Mouse (Mus musculus) left cerebral cortex, adult 18-20 months (tissue): ENCODE measurements at regions not wholly inside any gene's neighbourhood (a gene's known extent, or its start where the extent isn't known, plus 50 kb on each side); places are given as distances from the start of the nearest gene placed in this dataset.
"Not testable (repeated sequence)": the region's sequence is repeated elsewhere in the genome, so short reads cannot be mapped to it uniquely, and the experiment has no call there.

Experiments used
- DNase-seq, 2 experiments: peaks; one replicate each; pipeline ENCODE4 v3.0.0; 2021 to 2022; ENCODE audit warnings: low spot score in 2 of 2, mixed read lengths in 1 of 2

DNA sequence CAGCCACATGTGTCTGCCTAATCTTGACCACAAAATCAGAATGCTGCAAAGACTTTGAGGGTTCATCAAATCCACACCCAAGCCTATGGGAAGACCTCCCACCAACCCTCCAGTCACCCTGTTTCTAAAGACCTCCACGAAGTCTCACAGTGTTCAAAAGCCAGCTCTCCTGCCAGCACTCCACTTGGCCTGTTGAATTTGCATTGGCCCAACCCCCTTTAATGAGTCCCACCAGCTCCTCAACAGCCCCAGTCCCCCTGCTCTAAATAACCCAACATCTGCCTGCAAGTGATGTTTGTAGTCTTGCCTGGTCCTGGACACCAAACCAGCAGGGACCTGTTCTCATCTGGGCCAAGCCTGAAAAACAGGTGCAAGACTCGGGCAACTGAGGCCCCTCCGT is 106.6 kb upstream of the Nt5e start:
- DNase-seq = no peak

- DNase-seq = no peak
Measured at GRCm38 (mm10) chr9:88221276-88221675, 105.7 kb upstream of the Nt5e start.

GRCm38 (mm10) chr9:88221850-88222353 is 105.1 kb upstream of the Nt5e start:
- peak; percentile 50 to 59 for DNase-seq

- no peak for DNase-seq
Measured at GRCm38 (mm10) chr9:88237126-88237525, 89.9 kb upstream of the Nt5e start.

GRCm38 (mm10) chr9:88238346-88238745 is 88.7 kb upstream of the Nt5e start:
- no peak for DNase-seq

DNA sequence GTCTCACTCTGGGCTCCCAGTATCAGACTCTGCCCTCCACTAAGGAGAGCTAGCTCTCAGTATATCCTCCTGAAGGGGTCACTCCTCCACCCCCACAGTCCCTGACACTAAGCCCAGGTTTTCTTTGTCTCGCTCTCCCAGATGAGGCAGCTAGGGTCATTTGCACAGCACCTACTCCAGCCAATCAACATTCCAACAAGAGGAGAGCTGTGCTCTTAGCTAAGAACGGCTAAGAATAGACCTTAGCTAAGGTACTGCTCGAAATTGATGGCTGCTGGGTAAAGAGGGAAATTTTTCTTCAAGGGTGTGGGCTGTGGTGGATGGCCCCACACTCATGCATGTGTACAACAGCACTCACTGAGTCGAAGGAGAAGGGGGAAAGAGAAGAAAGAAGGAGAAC is 86.3 kb upstream of the Nt5e start:
- DNase-seq = no peak

- DNase-seq = peak; percentile 56 to 57
Measured at GRCm38 (mm10) chr9:88241203-88241995, 85.6 kb upstream of the Nt5e start.

DNA sequence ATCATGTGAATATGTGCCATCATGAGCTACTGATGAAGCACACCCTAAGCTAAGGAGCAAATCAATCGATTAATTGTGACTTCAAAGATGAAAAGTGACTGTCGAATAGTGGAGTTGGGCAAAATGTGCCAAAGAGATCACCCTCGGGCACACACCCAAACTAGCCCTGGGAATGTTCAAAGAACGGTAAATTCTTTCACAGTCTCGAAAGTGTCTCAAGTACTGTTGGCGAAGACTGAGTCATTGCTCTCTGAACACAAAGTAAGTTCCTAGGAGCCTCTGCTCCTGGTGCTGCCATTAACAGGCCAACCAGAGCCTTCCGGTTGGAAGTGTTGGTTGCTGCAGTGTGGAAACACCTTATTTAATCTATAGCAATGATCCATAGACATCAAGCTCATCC is 84.5 kb upstream of the Nt5e start:
- no peak for DNase-seq

- DNase-seq = no peak
Measured at GRCm38 (mm10) chr9:88244492-88244891, 82.5 kb upstream of the Nt5e start.

DNA sequence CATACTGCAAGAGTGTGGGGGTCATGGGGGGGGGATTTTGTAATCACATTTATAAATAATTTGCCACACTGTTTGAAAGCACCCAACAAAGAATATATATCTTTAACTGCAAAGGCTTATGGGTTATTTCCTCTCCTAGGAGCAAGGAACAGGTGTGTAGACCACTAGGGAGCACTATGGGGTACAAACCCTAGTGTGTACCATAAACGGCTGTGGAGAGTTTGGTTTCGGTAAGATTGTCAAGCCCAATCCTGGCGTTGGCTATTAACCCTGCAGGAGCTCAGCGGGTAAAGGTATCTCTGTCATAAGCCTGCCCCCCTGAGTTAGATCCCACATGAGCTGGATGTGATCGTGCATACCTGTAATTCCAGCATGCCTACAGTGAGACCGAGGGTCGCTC is 71.0 kb upstream of the Nt5e start:
- no peak for DNase-seq

DNA sequence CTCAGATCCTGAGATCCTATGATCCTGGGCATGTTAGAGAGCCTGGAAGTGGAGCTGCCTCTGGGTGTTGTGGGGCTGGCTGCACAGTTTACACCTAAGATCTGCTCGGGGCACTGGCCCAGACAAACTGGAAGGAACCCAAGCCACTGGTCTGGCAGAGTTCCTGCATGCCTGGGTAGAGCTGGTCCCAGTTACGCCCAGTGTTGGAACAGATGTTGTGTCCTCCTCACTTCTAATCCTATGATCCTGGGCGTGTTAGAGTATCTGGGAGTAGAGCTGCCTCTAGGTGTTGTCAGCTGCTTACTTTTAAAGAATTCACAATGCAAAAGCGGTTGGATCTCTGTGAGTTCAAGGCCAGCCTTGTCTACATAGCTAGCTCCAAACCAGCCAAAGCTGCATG is 67.4 kb upstream of the Nt5e start:
- DNase-seq = no peak

DNA sequence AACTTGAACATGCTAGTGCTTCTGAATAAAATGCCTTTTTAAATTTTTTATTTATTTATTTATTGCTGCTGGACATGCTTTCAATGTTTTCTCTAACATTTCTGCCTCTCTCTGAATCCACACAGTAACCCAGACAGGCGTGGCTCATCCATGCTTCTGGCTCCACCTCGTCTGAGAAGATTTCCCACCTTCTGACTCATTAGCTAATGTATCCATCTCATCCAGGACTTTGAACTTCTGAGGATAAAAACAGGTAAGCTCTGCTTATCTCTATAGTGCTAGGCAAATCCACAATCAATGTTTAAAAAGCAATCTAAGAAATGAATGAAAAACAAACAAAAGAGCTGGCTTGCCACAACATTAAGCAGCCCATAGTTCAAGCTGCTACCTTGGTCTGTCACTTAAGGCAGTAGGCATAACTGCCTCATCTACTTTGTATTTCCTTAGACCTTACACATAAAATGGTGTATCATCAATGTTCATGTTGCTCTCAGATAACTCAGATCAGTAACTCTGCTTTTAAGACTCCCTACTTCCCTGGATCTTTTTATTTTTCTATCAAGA is 66.8 kb upstream of the Nt5e start:
- DNase-seq = no peak

- DNase-seq = no peak
Measured at GRCm38 (mm10) chr9:88262461-88262860, 64.5 kb upstream of the Nt5e start.

GRCm38 (mm10) chr9:88266346-88266745 is 60.7 kb upstream of the Nt5e start:
- DNase-seq = not testable (repeated sequence)

GRCm38 (mm10) chr9:88268811-88269210 is 58.2 kb upstream of the Nt5e start:
- no peak for DNase-seq

- DNase-seq = no peak
Measured at GRCm38 (mm10) chr9:88269216-88269615, 57.8 kb upstream of the Nt5e start.

DNA sequence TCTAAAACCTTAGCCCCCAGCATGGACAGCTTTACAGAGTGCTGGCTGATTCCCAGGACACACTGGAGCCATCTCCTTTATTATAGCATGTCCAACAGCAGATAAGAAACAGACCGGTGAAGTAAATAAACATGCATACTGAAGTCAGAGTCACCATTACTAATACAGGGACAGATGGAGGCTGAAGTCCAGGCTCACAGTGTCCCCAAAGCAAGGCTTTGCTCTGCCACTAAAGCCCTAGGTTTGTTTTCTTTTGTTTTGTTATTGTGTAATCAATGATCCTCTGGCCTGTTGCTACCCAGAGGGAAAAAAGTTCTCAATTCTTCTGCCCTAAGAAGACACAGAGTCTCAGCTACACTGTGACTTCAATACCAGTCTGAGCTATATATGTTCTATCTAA is 56.2 kb upstream of the Nt5e start:
- DNase-seq = no peak

DNA sequence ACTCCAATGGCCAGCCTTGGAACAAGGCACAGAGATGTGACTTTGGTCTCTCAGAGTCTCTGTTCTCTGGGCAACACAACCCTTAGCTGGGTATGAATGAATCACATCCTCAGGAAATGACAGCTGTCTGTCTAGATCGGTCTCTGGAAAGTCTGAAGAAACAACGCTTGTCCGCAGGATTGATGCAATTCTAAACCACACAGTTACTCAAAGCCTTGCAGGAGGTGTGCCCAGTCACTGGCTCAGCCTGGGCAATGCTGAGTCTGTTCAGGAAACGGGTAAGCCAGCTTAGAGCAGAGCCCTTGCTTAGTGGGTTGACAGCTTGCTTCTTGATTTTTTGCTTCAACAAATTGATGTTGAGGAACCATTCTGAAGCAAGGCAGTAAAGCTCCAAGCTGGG is 53.7 kb upstream of the Nt5e start:
- no peak for DNase-seq

- no peak for DNase-seq
Measured at GRCm38 (mm10) chr9:88274040-88274439, 53.0 kb upstream of the Nt5e start.

DNA sequence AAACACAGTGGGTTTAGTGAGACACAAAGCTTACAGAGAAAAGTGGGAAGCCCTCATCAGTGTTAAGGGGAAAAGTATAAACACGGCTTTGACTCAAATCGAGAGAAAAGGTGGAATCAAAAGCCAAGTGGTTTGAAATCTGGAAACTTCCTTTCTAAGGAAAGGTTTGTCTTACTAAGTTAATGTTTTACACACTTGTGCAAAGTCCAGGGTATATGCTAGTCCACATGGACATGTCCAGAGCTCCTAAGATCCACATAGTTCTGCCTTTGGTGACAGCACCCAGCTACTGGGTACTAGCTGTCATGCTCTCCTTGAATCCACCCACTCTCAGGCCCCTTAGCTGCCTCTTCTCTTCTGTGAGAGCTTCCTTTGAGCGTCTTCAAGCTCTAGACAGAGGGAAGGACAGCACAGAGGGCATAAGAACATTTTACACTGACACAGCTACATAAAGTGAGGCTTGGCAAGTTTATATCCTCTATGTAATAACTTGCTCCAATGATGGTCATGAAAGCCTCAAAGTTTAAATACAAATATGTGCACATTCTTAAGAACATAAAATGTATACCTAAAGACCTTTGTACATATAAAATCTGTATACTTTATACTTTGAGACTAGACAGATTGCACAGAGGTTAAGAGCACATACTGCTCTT is 52.2 kb upstream of the Nt5e start:
- no peak for DNase-seq

DNA sequence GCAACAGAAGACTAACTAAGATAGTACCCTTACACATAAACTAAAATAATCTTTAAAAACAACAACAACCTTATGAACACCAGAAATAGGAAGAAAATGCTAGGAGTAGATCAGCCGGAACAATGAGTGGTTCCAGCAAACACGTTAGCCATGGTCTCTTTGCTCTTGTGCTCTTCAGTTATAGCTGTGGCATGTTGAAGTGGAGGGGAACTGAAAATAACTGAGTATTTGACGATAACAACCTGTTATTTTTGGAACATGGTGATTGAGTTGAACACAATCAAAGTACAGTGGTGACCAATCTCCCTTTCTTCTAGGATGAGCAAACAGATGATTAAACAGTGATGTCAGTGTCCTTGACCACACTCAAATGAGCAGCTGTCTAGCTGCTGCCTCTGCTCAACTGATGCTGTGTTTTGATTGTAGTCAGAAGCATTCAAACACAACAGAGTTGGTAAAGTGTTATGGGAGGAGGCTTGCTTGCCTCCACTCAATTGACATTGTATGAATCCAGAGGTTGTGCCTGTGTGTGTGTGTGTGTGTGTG is 50.9 kb upstream of the Nt5e start:
- no peak for DNase-seq

- DNase-seq = peak; percentile 5 to 15
Measured at GRCm38 (mm10) chr9:88277031-88277430, 50.0 kb upstream of the Nt5e start.
